Mouse (Mus musculus): ENCODE measurements around the gene Faf2.

The Faf2 gene

GRCm38 (mm10) chr13:54621155-54621932, at the start of gene Faf2:
TSS of gene Faf2 (plus strand) at chr13:54621784.
- in situ Hi-C loops (cut with MboI; ENCODE audit: unreplicated experiment in 2 of 2): loop anchor here (10.0 to 25.0 kb wide), 6 partner anchors 159 to 834 kb away; partner anchors contain the start of genes Cplx2 (in 1 of the 2) and Thoc3 (in 1 of the 2)

GRCm38 (mm10) chr13:54572621-54573020, 49.0 kb upstream of the Faf2 start:
- in situ Hi-C loops (cut with MboI; ENCODE audit: unreplicated experiment in 2 of 2): no loop called here

- in situ Hi-C loops (cut with MboI; ENCODE audit: unreplicated experiment in 2 of 2): no loop called here
Measured at GRCm38 (mm10) chr13:54574854-54575481, 46.6 kb upstream of the Faf2 start, which contains the start of gene Arl10. TSS of gene Arl10 (plus strand) at chr13:54575015.

GRCm38 (mm10) chr13:54575489-54575888, 46.1 kb upstream of the Faf2 start:
- in situ Hi-C loops (cut with MboI; ENCODE audit: unreplicated experiment in 2 of 2): no loop called here

DNA sequence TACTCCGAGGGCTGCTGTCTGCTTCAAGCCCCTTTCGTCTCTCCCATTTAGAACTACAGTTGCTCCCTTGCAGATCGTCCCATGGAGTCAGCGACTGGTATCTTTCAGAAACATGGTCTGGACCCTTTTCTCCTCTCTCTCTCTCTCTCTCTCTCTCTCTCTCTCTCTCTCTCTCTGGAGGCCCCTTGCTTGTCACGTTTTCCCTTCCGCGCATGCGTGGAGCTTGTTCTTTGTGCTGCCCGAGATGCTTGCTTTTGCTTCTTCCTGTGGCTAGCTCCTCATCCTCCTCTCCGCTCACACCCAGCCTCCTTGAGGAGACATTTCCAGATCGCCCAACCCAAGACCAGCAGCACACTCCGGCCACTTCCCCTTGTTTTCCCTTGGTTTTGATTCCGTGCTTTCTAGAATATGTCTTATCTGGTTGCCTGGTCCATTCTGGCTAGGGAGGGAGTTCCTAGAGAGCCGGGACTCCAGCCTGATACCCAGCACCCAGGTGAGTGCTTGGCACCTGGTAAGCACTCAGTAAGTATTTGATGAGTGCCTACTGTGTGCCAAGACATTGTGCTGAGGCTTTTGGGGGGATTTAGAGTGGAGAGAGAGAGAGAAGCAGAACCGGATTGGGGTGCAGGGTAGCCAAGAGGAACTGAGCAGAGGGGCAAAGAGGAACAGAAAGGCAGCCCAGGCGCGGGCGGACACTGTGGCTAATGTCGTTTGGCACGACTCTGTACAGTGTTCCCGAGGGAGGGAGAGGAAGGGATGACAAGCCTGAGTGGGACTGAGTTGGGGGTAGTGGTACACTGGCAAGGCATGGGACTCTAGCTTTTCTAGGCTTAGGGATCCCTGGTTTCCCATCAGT, 43.7 kb upstream of the Faf2 start:
- in situ Hi-C loops (cut with MboI; ENCODE audit: unreplicated experiment in 2 of 2): no loop called here

GRCm38 (mm10) chr13:54581385-54581784, 40.2 kb upstream of the Faf2 start:
- in situ Hi-C loops (cut with MboI; ENCODE audit: unreplicated experiment in 2 of 2): no loop called here

GRCm38 (mm10) chr13:54582126-54582525, 39.5 kb upstream of the Faf2 start:
- in situ Hi-C loops (cut with MboI; ENCODE audit: unreplicated experiment in 2 of 2): no loop called here

- in situ Hi-C loops (cut with MboI; ENCODE audit: unreplicated experiment in 2 of 2): no loop called here
Measured at GRCm38 (mm10) chr13:54582860-54583259, 38.7 kb upstream of the Faf2 start.

DNA sequence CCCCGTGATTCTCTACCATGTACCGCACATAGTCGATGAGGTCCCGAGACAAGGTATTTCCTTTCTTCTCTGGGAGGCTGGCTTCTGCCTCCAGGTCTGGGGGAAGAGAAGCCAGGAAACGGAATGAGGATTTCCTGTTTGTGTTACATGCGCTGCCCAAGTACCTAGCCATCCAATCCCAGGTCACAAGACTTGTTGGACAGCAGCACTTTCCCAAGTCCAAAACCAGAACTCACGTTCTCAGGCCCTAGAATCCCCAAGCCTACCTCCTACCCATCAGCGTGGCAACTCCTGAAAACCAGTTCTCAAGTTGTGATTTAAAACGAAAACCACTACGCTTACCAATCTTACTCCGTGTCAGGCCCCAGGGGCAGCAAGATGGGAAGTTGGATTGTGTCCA, 35.8 kb upstream of the Faf2 start:
- in situ Hi-C loops (cut with MboI; ENCODE audit: unreplicated experiment in 2 of 2): no loop called here

DNA sequence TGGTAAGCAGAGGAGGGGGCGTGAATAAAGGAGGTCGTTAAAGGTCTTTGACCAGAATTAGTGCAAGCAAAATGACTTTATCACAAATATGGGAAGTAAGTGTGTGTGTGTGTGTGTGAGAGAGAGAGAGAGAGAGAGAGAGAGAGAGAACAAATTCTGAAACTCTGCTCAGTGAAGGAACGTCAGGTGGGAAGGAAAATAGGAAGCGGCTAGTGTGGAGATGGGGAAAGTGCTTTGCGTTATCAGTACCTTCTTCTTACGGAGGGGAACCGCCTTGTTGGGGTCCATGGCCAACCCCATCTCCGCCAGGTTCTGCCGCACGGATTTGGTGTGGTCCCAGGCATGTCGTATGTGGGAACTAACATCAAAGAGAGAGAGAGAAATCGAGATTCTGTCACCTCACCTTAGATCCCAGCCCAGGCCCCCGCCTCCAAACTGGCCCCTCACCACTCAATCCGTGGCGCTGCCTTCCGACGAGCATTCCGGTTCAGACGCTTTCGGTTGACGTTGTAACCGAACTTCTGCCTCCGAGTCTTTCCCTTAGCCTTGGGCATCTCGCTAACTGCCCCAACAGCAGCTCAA, 32.1 kb upstream of the Faf2 start:
- in situ Hi-C loops (cut with MboI; ENCODE audit: unreplicated experiment in 2 of 2): no loop called here

- in situ Hi-C loops (cut with MboI; ENCODE audit: unreplicated experiment in 2 of 2): no loop called here
Measured at GRCm38 (mm10) chr13:54589996-54590951, 31.3 kb upstream of the Faf2 start, which contains the start of the genes Nop16 and Higd2a. TSS of gene Nop16 (minus strand) at chr13:54590090. TSS of gene Higd2a (plus strand) at chr13:54590207.

- in situ Hi-C loops (cut with MboI; ENCODE audit: unreplicated experiment in 2 of 2): no loop called here
Measured at GRCm38 (mm10) chr13:54591776-54592356, 29.7 kb upstream of the Faf2 start.

DNA sequence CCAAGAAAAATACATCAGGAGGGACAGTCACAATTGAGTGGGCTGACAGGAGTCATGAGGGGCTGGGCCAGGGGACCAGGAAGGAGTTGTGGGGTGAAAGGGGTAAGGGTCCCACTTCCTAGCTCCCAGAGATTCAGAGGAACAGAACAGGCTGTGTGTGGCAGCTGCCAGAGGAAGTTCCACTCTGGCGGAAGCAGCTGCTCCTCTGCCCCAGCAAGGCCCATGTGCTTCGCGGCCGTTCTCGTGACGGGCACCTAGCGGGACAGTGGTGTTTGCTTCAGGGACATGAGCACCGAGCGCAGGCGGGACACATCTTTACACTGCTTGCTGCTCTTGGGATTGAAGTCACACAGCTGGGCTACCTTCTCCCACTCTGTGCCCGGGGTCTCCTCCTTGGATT, 28.0 kb upstream of the Faf2 start:
- in situ Hi-C loops (cut with MboI; ENCODE audit: unreplicated experiment in 2 of 2): no loop called here

DNA sequence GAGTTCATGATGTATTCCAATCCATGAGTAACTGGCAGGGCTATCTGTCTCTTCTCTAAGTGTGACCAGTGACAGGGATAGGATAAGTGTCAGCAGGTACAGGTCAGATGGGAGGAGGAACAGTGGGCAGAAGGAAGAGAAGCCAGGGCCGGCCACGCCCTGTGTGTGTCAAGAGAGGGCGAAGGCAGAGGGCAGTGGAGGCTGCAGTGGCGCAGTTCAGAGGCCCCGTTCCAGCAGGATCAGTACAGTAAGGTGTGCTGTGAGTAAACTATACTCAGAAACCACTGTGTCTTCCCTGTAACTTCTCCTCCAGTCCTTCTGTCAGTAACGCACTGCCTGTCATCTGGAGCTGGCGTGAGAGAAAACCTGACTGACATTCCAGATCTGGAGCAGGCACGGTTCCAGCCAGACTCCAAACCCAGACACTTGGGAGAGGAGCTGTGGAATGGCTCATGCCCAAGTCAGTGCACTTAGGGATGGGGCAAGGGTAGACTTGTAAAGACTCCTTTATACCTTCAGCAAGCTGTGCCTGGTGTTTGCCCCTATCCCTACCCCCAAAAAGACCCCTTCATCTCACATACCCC, 25.4 kb upstream of the Faf2 start:
- in situ Hi-C loops (cut with MboI; ENCODE audit: unreplicated experiment in 2 of 2): no loop called here

GRCm38 (mm10) chr13:54596870-54597269, 24.7 kb upstream of the Faf2 start:
- in situ Hi-C loops (cut with MboI; ENCODE audit: unreplicated experiment in 2 of 2): no loop called here

- in situ Hi-C loops (cut with MboI; ENCODE audit: unreplicated experiment in 2 of 2): no loop called here
Measured at GRCm38 (mm10) chr13:54598622-54599143, 22.9 kb upstream of the Faf2 start.

GRCm38 (mm10) chr13:54602639-54603111, 18.9 kb upstream of the Faf2 start:
- in situ Hi-C loops (cut with MboI; ENCODE audit: unreplicated experiment in 2 of 2): loop anchor here (25.0 kb wide), 2 partner anchors 140 to 815 kb away; partner anchors contain the start of gene Thoc3 (in 1 of the 2)

DNA sequence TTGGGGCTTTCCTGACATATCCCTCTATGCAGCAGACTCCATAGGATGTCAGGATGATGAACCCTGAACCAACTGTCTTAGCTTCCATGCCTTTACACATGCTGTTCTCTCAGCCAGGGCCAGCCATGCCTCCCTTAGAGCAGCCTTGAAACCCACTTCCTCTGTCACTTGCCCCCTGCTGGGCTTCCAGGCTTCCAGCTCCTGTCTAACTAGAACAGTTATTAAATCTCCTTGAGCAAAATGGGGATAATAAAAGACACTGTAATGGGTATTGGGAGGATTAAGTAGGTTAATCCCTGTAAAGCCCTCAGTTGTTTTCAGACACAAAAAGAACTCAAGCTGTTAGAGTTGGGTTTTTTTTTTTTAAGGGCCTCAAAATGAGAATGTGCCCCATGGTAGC, 18.1 kb upstream of the Faf2 start:
- in situ Hi-C loops (cut with MboI; ENCODE audit: unreplicated experiment in 2 of 2): loop anchor here (25.0 kb wide), 2 partner anchors 141 to 816 kb away; partner anchors contain the start of gene Thoc3 (in 1 of the 2)
